Mouse (Mus musculus) cerebellum, postnatal 10 days (tissue): ENCODE results near the gene Mctp2.
A peak's percentile ranks its signal among the peaks of the same experiment; 100 is the strongest.

ENCODE experiments used
- DNase-seq, 2 experiments: peaks; one replicate each; pipeline ENCODE4 v3.0.0; 2021; ENCODE audit warnings: mixed read lengths in 2 of 2

Gene Mctp2

DNA sequence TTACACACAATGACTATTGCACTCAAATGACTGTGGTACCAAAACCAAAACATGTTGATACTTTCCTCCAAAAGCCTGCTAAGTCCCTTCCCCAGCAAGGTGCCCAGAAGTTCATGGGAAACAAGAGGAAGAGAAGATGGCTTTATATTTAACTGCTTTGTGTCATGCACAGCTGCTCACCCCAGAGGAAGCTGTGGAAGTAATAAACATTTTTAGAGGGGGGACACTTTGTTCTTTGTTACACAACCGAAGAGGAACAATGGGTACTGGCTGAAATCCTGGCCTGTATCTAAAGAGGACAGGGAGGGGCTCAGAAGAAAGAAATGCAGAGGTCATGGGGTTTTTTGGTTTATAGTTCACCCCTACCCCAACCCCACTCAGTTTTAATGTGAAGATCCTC, 144.2 kb downstream of the Mctp2 start:
- no peak for DNase-seq

DNA sequence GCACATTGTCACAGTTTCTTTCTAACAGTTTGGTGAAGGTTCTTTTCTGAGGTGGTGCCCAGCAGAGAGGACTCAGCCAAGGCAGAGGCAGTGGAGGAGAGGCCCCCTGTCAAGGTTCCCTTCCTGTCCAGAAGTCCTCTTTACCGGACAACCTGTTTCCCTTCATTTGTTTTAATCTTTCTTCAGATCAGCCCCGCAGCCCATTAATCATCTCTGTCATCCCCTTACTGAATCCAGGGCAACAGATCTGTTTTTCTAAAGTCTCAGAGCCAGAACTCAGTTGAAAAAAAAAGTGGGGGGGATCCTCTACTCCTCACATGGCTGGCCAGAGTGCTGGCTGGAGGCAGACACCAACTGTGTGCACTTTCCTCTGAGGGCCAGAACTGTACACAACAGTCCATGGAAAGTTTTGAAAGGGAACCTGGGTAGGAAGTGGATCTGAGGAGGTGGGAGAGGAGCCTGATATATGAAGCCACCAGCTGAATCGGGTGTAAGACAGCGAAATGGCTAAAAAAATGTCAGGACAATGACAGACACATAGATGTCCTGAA, 146.8 kb downstream of the Mctp2 start:
- DNase-seq = no peak

GRCm38 (mm10) chr7:72150799-72151708, 155.4 kb downstream of the Mctp2 start:
- peak in 1 of 2 experiments; percentile 3 for DNase-seq

DNA sequence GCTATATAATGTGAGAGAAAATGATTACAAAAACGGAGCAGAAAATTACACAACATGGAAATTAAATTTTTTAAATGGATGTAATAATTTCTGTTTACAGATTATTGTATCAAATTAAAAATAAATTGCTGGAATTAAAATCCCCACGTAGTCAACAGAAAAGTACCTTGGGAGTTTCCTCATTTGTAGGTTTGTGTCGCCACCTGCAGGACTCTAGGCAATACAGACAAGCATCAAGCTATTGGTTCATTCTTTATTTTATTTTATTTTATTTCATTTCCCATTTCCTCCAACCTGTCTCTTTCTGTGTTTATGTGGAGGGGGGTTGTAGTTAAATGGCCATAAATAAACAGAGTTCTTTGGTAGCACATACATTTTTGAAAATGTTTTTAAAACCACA, 157.3 kb downstream of the Mctp2 start:
- DNase-seq = peak; percentile 63 to 65

GRCm38 (mm10) chr7:72146849-72147248, 159.6 kb downstream of the Mctp2 start:
- no peak for DNase-seq

GRCm38 (mm10) chr7:72145726-72146520, 160.5 kb downstream of the Mctp2 start:
- DNase-seq = no peak

DNA sequence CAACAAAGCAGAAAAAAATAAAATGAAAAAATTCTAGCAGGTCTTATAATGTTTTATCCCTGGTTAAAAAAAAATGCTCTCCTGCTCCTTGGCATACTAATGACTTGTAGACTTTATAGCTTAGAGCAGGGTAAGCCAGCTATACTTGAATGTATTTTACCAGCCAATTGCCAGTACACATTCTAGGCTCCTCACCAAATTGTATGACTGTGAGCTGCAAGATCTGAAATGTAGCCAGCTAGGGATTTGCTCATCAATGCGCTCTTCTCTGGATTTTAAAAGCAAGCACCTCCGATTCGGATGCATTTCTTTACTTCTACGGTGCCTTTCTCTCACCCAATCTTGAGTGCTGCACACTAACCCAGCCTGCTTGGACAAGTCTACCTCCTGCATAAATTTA, 167.7 kb downstream of the Mctp2 start:
- no peak for DNase-seq

- DNase-seq = peak in 1 of 2 experiments; percentile 5
Measured at GRCm38 (mm10) chr7:72120986-72121385, 185.4 kb downstream of the Mctp2 start.

- no peak for DNase-seq
Measured at GRCm38 (mm10) chr7:72119713-72120112, 186.7 kb downstream of the Mctp2 start.

- DNase-seq = no peak
Measured at GRCm38 (mm10) chr7:72117376-72118077, 188.9 kb downstream of the Mctp2 start.

GRCm38 (mm10) chr7:72115073-72115472, 191.3 kb downstream of the Mctp2 start:
- DNase-seq = no peak

GRCm38 (mm10) chr7:72110578-72110977, 195.8 kb downstream of the Mctp2 start:
- DNase-seq = no peak

DNA sequence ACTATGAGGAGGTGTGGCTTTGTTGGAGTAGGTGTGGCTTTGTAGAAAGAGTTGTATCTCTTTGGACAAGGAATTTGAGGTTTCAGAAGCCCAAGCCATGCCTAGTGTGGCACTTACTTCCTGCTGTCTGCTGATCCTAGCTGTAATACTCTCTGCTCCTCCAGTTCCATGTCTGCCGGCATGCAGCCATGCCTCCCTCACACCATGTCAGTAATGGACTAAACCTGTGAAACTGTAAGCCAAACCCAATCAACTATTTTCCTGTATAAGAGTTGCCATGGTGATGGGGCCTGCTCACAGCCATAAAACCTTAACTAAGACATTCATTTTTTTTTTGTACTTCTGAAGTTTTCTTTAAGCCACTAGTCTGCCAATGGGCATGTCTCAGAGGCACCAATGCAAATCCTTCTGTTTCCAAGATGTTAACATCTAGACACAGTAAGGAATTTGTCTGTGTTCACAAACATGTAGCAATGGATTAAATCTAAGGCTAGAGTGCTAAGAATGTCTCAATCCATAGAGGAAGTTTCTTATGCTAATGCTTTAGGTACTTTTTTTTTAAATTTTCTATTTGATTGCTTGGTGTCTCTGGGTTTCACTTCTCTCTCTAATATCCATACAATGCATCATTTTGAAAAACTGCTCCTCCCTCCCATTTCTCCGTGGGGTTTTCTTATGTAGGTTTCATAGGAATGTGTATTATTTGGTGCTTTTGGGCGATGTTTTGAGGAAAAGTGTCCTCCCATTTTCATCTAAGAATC, 197.6 kb downstream of the Mctp2 start:
- DNase-seq = no peak

DNA sequence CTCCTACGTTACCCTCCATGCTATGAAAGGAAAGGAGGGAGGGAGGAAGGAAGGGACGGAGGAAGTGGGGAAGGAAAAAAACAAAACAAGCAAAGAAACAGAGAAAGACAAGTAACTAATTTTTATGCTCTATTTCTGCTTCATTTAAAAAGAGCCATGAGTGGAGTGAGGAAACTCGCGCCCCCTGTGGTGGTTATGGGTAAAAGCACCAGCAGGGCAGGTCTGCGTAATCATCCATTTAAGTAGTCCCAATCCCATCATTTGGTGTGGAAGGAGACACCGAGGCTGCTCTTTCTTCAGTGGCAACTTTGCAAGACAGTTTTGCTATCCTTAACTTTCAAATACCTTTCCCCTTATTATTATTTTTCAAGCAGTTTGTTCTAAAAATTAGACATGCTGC, 202.2 kb downstream of the Mctp2 start:
- DNase-seq = peak; percentile 14 to 16

DNA sequence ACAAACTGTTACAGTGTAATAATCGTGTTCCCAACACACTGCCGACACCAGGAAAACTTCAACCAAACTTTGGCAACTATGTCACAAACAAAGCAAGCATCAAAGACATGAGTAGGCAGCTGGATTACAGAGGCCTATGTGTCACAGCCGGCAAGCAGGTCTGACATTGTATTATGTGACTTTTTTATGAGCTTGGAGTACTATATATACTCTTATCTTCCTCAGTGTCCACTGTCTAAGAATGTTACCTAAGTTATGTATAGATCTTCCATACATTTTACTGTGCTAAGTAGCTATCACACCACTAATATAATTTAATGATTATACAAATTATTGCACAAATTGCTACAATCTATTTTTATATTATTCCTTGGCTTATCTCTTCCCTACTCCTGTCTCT, 202.8 kb downstream of the Mctp2 start:
- no peak for DNase-seq

DNA sequence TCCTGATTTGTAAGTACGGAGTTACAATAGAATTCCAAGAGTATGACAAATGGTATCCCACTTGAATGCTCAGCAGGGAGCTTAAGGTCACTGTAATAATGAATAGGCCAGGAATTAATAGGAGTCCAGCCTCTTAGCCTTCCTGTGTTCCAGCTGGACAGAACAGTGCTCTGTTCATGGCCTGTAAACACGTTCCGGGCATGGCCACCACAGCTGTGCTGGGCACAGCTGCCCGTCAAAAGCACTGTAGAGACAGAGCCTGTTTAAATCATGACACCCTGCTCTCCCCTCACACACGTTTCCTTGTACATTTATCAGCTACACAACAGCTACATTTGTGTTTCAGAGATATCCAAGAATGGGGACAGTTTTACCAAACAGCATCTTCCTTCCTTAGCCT, 205.7 kb downstream of the Mctp2 start:
- DNase-seq = peak in 1 of 2 experiments; percentile 9

DNA sequence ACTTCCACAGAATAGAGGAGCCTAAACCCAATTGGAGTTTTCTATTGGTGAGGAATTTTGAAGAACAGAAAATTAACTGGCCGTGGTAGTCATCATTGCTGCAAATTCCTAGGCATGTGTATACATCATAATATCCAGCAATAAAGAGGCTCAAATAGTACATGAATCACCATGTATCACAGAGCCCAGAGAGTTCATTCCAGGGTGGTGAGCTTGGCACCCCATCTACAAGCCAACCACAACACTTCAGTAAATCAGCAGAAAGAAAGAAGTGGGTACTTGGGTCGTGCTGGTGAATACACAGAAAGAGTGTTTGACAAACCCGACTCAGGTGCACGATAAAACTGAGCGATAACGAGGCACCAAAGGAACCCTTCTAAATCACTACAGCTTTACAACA, 207.8 kb downstream of the Mctp2 start:
- no peak for DNase-seq

GRCm38 (mm10) chr7:72096973-72097372, 209.4 kb downstream of the Mctp2 start:
- DNase-seq = no peak

DNA sequence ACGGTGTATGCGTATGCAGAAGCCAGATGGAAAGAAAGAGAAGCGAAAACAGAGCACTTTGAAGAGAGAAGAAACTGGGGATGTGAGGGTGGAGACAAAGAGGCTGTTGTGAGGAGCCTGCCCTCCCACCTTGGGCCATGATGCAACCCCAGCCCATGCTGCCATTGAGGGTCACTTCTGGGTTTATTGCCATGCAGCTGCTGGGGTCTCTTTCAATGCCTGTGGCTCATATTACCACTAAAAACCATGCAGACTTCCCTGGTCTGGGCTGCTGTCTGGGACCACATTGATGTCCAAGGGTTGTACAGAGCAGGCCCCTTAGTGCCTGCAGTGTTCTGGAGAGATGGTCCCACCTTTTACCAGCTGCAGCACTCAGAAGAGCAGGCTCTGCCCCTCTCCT, 210.0 kb downstream of the Mctp2 start:
- no peak for DNase-seq

GRCm38 (mm10) chr7:72089463-72090175, 216.8 kb downstream of the Mctp2 start:
- no peak for DNase-seq

DNA sequence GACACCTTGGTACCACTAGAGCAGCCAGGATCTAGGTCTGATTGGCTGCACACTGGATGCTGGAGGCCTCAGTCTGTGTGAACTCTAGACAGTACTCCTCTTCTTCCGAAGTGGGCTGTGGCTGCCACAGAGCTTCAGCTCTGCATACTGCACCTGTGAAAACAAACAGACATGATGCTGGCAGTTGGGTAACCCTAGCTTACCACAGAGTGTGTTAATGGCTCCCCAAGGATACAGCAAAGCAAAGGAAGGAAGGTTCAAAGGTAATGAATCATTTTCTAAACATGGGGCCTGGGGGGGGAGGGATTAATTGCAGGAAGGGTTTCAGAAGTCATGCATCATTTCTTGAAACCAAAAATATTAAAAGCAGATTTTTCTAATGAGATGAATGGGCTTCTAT, 225.7 kb downstream of the Mctp2 start:
- no peak for DNase-seq
